Mouse (Mus musculus) erythroid progenitor cell, adult 5-6 weeks (primary cell): ENCODE data around the gene Enho. TPM values are rescaled to one million over a fixed set of nuclear protein-coding genes. Genes with fewer than 3 reads are reported as not detected.

Experiments
- total RNA-seq, 2 experiments: library from RNA; stranded (forward) in 1 of 2; stranded (reverse) in 1 of 2; fragments of 150-400 nt in 1 of 2; fragments of 186-747, 209-891 nt in 1 of 2; gene quantifications; 2 replicates each; pipeline versions ENCODE4 v1.2.3 to v1.2.4; 2015 to 2017; ENCODE audit warnings: low replicate concordance in 2 of 2

Enho gene
- total RNA-seq, 2 experiments from 2014 or later, result not detected

Other genes starting within 250 kb of the Enho start
- 80.0 and 122 TPM in 2 replicates for gene Kif24, start 175.4 kb downstream of the Enho start, total RNA-seq (2015; ENCODE audit: low replicate concordance)
- 92.7 and 96.0 TPM in 2 replicates for gene Kif24, start 175.4 kb downstream of the Enho start, total RNA-seq (2017; ENCODE audit: low replicate concordance)
- 1.8 TPM in 1 of 2 replicates, not detected in the other for gene Nudt2, start 175.2 kb downstream of the Enho start, total RNA-seq (2015; ENCODE audit: low replicate concordance)
- 18.2 TPM in 1 of 2 replicates, not detected in the other for gene Nudt2, start 175.2 kb downstream of the Enho start, total RNA-seq (2017; ENCODE audit: low replicate concordance)
- gene AI464131, start 137.2 kb downstream of the Enho start, total RNA-seq (2015; ENCODE audit: low replicate concordance), result not detected in 2 replicates
- 0.45 TPM in 1 of 2 replicates, not detected in the other for gene AI464131, start 137.2 kb downstream of the Enho start, total RNA-seq (2017; ENCODE audit: low replicate concordance)
- not detected in 2 replicates for gene 1110017D15Rik, start 123.0 kb downstream of the Enho start, total RNA-seq (2015; ENCODE audit: low replicate concordance)
- gene 1110017D15Rik, start 123.0 kb downstream of the Enho start, total RNA-seq (2017; ENCODE audit: low replicate concordance), result not detected in 2 replicates
- 1.1 TPM in 1 of 2 replicates, not detected in the other for gene Fam219a, start 70.8 kb downstream of the Enho start, total RNA-seq (2015; ENCODE audit: low replicate concordance)
- 0.39 and 0.45 TPM in 2 replicates for gene Fam219a, start 70.8 kb downstream of the Enho start, total RNA-seq (2017; ENCODE audit: low replicate concordance)
- not detected in 2 replicates for gene Dnaic1, start 70.5 kb downstream of the Enho start, total RNA-seq (2015; ENCODE audit: low replicate concordance)
- gene Dnaic1, start 70.5 kb downstream of the Enho start, total RNA-seq (2017; ENCODE audit: low replicate concordance), result not detected in 2 replicates
- not detected in 2 replicates for gene Cntfr, start 56.8 kb upstream of the Enho start, total RNA-seq (2015; ENCODE audit: low replicate concordance)
- not detected in 2 replicates for gene Cntfr, start 56.8 kb upstream of the Enho start, total RNA-seq (2017; ENCODE audit: low replicate concordance)
- gene Il11ra1, start 59.7 kb upstream of the Enho start, total RNA-seq (2015; ENCODE audit: low replicate concordance), result 6.5 and 28.5 TPM in 2 replicates
- 7.2 TPM in 1 of 2 replicates, not detected in the other for gene Il11ra1, start 59.7 kb upstream of the Enho start, total RNA-seq (2017; ENCODE audit: low replicate concordance)
- gene Rpp25l, start 73.2 kb upstream of the Enho start, total RNA-seq (2015; ENCODE audit: low replicate concordance), result 2.9 and 9.7 TPM in 2 replicates
- gene Rpp25l, start 73.2 kb upstream of the Enho start, total RNA-seq (2017; ENCODE audit: low replicate concordance), result 5.0 and 22.6 TPM in 2 replicates
- 16.8 and 51.2 TPM in 2 replicates for gene Dctn3, start 82.8 kb upstream of the Enho start, total RNA-seq (2015; ENCODE audit: low replicate concordance)
- gene Dctn3, start 82.8 kb upstream of the Enho start, total RNA-seq (2017; ENCODE audit: low replicate concordance), result 18.4 and 33.0 TPM in 2 replicates
- not detected in 2 replicates for gene Arid3c, start 90.8 kb upstream of the Enho start, total RNA-seq (2015; ENCODE audit: low replicate concordance)
- not detected in 2 replicates for gene Arid3c, start 90.8 kb upstream of the Enho start, total RNA-seq (2017; ENCODE audit: low replicate concordance)
- 18.9 TPM in 1 of 2 replicates, not detected in the other for gene Galt, start 114.9 kb upstream of the Enho start, total RNA-seq (2015; ENCODE audit: low replicate concordance)
- gene Galt, start 114.9 kb upstream of the Enho start, total RNA-seq (2017; ENCODE audit: low replicate concordance), result 1.3 and 3.9 TPM in 2 replicates
- 3.8 and 14.4 TPM in 2 replicates for gene Sigmar1, start 115.8 kb upstream of the Enho start, total RNA-seq (2015; ENCODE audit: low replicate concordance)
- 4.2 and 7.3 TPM in 2 replicates for gene Sigmar1, start 115.8 kb upstream of the Enho start, total RNA-seq (2017; ENCODE audit: low replicate concordance)
- 10.8 TPM in 1 of 2 replicates, not detected in the other for gene Ccl27a, start 133.9 kb upstream of the Enho start, total RNA-seq (2015; ENCODE audit: low replicate concordance)
- gene Ccl27a, start 133.9 kb upstream of the Enho start, total RNA-seq (2017; ENCODE audit: low replicate concordance), result 8.7 TPM in 1 of 2 replicates, not detected in the other